Mouse (Mus musculus): ENCODE data around the gene Macf1. TPM values are rescaled to one million over a fixed set of nuclear protein-coding genes. Genes with fewer than 3 reads are reported as not detected.

The Macf1 gene
- total RNA-seq, 2 experiments from 2014 or later = 108 to 123 TPM

DNA sequence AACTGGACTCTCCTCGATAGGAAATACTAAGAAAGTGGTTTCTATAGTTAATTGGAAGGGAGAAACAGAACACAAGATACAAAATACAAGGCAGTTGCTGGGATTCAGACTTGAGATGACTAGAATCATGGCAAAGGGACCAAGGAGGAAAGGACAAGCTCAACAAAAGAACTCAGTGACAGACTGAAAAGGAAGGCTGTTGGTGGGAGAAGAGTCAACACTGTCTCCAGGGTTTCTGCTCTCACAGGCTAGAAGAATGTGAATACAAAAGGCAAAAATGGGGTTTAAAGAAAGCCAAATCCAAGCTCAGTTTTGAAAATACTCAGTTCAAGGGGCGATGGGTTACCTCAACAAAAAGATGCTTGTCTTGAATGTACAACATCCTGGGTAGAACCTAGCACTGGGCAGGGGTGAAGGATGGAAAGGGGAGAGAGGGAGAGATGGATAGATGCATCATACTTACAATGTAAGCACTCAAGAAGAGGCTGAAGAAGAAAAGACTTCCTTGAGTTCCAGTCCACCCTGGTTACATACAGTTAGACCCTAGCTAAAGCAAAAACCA lies 81.4 kb downstream of the Macf1 start:
- DNase-seq (ENCODE audit: low spot score in 2 of 2) = no peak

DNA sequence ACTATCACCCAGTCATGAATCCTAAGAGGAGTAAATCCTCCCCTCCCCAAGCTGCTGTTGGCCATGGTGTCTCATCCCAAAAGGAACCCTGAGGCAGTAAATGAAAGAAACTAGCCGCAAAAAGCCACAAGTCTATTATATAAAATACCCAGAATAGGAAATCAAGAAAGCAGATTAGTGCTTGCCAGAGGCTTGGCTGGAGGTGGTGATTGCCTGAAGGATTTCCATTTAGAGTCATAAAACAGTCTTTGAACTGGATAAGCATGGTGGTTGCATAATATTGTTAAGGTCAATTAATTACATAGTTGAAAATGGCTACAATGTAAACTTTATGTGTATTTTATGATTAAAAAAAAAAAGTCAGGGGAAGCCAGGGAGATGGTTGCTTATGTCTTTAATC lies 83.1 kb downstream of the Macf1 start:
- no peak for DNase-seq (ENCODE audit: low spot score in 2 of 2)

DNA sequence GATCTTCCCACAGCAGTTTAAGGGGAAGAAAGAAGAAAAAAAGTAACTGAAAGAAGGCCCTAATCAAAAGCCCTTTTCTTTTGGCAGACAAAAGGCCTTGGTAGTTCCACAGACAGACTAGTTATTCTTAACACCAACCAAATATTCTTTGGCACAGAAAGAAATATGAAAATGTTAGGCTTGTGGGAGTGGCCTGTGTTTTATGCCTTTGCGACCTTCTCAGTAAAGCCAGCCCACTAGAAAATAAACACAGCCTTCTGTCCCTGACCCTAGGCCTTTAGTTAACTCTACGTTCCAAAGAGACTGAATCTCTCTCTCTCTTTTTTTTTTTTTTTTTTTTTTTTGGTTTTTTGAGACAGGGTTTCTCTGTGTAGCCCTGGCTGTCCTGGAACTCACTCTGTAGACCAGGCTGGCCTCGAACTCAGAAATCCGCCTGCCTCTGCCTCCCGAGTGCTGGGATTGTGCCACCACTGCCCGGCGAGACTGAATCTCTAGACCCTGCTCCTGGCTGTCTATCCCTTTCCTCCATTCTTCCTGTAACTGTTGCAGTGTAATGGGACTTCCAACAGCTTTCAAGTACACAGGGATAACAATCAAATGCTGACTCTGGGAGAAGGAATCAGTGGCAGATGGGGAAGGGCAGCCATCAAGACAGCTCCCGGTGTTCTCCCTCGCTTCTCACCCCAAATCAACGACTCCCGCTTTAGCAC lies 85.5 kb downstream of the Macf1 start:
- no peak for DNase-seq (ENCODE audit: low spot score in 2 of 2)

DNA sequence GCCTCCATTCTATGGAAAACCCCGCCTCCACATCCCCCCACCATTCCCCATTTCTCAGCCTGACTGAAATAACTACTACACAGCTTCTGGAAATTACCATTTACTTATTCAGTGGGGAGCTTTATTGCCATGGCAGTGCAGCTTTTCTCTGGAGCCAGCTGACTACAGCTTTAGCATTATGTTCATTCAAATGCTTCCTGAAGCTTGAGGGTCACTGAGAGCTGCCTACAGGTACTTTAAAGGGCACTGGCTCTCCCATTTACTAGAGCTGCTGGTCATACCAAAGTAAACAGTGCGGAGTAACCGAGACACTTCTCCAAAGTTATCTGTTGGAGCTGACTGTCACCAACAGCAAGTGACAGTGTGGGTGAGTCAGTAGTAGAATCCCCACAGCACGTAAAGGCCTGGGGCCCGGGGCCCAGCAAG lies 89.8 kb downstream of the Macf1 start:
- no peak for DNase-seq (ENCODE audit: low spot score in 2 of 2)

DNA sequence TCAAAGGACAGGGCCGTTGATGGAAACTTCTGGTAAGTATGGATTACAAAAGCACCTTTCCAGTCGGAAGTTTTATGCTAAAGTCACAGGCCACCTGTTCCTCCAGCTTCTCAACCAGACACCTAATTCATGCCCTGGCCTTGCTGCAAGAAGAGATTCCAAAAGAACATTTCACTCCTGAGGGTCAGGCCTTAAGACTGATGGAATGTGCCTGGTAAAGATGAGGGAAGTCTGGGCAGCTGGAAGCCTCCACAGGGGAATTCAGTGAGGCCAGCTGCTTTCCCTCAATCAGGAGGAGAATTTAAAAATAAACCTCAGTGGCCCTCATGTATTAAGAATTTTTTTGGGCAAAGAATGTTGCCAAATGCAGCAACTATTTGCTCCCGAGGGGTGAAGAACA lies 90.5 kb downstream of the Macf1 start:
- no peak for DNase-seq (ENCODE audit: low spot score in 2 of 2)

DNA sequence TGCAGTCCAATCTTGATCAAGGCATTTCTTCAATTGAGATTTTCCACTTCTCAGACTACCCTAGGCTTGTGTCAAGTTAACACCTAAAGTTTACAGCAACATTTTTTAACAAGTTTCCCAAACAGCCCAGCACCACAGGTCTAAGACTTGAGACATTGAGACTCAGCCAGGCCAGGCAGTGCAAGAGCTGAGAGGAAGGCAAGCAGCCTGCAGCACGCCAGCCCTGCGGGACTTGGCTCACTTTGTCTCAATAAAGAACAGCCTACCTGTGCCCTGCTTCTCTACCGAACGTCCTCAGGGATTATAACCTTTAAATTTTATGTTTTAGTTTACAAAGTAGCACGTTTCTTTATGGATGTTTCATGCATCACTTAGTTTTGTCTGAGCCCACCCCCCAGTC lies 92.1 kb downstream of the Macf1 start:
- DNase-seq (ENCODE audit: low spot score in 2 of 2) = no peak

DNA sequence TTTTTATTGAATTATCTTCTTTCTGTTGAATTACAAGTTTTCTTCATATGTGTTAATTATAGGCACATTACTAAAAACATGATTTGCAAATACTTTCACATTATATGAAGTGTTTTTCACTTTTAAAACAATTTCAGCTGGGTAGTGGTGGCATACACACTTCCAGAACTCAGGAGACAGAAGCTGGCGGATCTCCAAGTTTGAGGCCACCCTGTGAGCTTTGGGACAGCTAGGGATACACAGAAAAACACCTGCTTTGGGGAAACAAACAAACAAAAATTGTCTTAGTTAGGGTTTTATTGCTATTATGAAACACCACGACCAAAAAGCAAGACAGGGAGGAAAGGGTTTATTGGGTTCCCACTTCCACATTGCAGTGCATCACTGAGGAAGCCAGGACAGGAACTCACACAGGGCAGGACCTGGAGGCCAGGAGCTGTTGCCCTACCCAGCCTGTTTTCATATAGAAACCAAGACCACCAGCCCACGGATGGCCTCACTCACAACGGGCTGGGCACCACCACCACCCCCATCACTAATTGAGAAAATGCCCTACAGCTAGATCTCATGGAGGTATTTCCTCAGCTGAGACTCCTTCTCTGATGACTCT lies 93.0 kb downstream of the Macf1 start:
- DNase-seq (ENCODE audit: low spot score in 2 of 2) = no peak

DNA sequence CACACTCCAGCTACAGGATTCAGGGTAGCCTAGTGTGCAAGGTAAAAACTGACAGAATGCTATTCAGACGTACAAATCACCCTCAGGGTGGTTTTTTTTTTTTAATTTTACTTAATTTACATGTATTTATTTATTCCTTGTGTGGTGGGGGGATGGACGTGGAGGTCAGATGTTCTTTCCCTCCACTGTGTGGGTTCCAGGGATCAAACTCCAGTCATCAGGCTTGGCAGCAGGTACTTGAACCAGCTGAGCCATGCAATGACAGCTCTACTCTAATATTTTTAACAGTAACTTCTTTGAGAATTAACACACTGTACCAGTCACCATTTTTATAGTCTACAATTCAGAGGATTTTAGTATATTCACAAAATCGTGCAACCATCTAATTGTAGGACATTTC lies 94.7 kb downstream of the Macf1 start:
- DNase-seq (ENCODE audit: low spot score in 2 of 2) = no peak

DNA sequence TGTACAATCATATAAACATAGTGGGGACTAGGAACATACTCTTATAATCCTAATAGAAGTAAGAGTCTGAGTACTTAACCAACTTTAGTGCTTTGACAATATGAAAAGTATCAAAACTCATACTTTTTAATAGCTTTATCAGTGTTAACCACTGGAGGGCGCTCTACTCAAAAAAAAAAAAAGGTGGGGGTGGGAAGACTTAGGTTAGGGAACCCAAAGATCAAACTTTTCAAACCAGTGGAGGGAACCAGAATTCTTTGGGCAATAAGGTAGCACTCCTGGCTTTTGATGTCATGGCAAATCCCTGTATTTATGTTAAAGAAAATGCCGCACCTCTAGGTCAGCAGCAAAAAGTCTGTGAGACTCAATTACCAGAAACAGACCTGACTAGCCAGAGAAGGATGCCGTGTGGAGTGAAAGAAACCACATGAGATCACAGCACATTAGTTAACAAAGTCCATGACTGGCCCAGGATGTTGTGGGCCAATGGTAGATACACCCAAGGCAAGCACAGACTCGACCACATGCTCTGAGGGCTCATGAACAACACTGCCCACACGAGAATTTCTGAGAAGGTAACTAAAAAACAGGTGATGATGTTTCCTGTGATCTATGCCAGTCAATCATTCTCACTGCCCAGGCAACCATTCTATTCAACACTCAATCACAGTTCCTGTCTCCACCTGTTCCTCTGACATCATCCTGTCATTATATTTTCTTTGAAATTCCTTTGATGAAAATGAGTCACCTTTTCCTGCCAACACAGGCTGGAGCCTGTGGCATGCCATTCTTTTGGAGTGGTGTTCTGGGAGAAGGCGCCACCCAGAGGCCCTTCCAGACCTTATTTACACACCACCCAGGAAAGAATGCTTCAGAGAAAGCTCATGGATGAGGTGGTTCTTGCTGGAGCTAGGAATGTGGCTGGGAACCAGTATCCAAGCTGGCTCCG lies 95.5 kb downstream of the Macf1 start:
- DNase-seq (ENCODE audit: low spot score in 2 of 2) = no peak

DNA sequence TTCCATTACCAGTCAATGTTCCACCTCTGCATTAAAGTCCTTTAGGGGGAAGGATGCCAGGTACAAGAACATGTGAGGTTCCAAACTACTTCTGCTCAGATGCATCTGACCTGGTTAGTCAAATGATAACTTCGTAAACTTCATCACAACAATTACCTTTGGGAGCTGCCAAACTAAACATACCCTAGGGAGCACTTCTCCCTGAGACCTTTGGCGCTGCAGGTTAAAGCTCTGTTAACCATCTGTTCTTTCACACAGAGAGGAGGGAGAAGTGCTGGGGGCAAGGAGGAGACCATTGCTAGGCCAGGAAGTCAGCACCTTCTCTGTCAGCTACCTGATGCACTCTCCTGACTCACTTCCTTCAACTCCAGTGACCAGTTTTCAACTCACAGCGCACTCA lies 96.5 kb downstream of the Macf1 start:
- DNase-seq (ENCODE audit: low spot score in 2 of 2) = no peak

DNA sequence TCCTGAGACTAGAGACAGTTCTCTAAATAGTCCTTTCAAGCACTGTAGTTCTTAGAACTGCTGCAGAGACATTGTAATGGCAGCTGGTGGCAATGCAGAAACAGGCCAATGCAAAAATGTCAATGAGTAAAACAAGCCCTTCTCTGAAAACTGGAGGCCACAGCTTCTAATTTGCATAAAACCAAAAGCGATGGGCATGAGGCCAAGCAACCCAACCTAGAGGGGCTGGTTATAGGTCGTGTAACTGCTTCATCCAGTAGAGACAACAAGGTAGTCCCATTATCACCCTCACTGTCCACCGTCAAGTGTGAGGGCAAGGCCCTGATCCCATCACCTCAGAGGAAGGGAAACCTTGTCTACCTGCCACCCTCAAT lies 99.5 kb downstream of the Macf1 start:
- DNase-seq (ENCODE audit: low spot score in 2 of 2) = no peak

DNA sequence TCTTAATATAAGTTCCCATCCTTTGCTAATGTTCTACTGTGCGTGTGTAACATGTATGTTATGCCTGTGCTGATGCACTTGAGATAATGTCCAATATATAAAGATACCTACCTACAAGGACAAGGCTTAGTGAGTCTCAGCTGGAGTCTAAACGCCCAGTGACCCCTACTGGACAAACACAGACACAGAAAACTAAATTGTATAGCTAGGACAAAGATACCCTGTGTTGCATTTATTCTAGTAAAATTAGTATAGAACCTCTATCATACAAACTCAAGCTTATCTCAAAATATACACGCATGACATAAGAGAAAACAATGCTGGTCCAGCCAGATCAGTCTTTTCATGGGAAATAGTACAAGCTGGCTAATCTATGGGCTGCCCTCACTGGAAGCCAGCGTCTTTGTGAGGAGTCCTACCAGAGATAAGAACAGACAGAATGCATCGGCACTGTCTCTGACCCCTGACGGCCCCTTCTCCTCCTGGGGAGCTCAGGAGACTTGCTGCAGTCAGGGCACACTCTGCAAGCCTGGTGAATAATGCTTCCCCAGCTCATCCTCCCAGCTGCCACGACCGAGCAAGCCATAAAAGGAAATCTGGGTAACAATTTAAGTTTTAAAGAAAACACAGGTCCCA lies 100.0 kb downstream of the Macf1 start:
- DNase-seq (ENCODE audit: low spot score in 2 of 2) = no peak

DNA sequence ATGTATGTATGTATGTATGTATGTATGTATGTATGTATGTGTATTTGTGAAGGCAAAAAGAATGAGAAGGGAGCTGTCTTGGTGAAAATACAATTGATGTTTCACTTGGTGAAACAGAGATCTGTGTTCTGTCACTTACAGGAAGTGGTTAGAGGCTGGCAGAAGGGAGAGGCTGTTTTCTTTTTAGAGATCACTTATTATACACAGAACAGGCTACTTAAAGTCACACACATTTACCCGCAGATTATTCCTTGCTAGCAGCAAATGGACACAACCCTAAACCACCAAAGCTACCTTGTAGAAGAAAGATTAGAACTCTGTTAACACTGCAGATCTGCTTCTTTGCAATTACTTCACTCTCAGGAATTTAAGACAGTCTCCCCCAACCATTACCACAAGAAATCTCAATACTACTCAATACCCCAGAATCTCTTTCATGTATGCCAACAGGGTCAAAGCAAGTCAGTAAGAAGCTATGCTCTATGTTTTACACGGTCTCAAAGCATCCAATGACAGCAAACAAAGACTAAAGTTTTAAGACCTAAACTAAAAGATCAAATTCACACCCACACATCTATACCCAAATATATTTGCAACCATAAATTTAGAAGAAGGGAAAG lies 106.6 kb downstream of the Macf1 start:
- DNase-seq (ENCODE audit: low spot score in 2 of 2) = no peak

DNA sequence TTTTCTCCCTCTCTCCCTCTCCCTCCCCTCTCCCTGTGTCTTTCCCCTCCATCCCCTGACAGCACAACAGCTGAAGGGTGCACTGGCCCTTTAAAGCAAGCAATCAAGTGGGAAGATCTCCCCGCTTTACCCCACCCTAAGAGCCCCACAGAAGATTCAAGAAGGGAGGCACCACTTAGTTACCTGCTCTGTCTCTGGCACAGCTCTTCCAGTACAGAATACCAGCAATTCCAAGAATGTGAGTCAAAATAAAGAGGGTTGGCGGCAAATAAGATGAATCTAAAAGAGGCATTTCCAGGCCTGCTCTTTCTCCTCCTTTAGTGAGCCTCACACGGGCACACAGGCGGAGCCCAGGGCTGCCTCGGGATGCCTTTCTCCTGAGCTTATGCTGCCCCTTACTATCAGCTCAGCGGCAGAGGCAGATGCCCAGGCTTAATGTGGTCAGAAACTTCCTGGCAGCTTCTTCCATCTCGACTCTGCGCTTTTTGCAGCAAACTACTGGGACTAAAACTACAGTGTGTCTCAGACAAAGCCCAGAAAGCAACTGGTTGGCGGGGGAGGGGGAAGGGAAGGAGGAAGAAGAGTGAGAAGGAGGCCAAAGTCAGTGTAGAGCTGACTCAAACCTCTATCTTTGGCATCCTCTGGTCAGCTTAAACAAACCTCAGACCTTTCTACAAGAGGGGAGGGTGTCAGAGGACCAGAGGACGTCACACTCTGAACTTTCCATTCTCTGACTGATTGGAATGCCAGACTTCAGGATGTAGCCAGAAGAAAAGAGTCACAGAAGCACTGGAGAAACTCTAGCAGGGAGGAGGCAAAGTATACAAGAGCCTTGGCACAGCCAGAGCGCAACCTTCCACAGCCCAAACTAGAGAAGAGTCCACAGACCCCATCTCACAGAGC lies 111.5 kb downstream of the Macf1 start:
- no peak for DNase-seq (ENCODE audit: low spot score in 2 of 2)

DNA sequence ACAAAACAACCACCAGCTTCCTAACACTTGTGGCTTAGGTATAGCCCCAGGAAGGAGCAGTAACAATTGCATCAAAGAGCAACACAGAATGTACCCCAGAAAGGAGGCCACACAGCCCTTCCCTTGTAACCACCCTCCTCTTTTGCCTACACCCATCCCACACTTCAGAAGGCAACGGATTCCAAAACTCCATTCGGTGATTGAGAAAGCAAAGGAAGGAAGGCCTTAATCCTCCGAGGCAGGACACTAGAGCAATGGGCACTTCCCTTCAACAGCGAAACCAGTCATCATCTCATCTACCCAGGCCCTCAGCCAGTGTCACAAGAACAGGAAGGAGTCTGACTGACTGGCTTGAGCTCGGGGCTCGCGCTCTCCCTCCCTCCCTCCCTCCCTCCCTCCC lies 112.3 kb downstream of the Macf1 start:
- no peak for DNase-seq (ENCODE audit: low spot score in 2 of 2)

DNA sequence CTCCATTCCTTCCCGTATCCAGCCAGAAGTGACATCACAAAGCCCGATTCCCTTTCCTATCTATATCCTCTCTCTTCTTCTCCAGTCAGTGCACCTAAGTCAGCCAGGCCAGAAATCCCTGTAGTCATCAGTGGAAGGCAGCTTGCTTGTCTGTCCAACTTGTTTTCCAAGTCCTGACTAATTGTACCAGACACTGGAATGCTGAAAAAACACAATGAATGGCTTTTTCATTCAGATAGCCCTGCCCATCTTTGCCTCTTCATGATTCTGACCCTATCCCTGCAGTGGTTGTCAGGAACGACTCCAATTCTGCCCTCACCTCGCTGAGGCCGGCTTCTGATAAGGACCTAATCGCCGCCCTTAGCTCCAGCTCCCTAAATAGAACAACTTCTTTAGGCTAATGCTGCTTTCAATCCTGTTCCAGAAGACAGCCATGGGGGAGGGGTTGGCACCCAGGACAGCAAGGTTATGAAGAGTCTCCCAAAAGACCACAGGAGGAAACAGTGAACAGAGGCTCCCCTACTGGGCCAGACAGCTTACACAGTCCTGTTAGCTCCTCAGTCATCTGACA lies 118.8 kb downstream of the Macf1 start:
- DNase-seq (ENCODE audit: low spot score in 2 of 2) = no peak

DNA sequence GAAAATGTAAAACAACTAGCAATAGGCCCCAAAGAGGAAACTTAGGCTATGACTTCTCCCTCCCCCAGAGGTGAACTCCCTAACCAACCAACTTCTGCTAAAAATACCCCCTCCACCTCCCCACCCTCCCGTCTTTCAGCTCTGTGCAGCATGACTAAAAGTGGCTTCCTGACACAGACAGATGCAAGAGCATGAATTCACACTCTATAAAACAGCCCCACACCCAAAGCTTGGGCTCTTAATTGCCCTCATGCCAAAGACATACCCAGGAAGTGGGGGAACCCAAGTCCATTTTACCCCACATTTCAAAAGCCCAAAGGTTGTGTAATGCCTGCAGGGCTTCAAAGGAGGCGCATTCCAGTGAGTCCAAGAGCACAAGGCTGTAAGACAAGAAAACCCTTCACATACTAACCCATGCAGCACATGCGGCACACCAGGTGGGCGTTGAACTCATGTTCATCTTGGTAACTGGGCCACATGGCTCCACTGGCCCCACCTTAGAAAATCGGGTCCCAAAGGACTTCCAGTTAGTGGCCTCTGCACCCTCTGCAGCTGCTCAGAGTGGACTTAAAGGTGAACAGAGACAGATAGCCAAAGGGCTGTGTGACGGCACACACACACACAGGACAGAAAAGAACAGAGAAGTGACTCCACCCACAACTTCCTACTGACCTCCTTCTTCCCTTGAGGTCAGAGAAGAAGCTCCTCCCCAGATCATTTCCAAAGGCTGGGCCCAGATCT lies 119.9 kb downstream of the Macf1 start:
- no peak for DNase-seq (ENCODE audit: low spot score in 2 of 2)

DNA sequence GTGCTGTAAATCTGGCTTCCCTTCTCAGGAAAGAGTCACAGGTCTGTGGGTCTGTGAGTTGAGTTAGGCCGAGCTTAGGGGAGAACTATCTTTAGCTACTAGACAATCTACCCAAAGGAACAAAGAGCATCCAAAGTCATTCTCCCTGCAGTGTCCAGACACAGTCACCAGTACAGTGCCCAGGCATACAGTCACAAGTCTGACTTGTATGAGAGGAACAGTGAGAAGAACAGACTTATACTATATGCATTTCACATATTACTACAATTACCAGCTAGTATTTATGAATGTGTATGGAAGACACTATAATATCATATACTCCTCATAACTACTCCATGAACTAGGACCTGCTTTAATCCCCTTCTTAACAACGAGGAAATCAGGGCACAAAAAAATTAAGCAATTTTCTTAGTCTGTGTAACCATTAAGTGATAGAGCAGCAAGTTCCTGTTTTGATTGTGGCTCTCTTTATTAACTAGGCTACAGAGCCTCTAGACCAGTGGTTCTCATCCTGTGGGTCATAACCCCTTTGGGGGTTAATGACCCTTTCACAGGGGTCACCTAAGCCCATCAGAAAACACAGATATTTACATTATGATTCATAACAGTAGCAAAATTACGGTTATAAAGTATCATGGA lies 121.9 kb downstream of the Macf1 start:
- DNase-seq (ENCODE audit: low spot score in 2 of 2) = no peak

All from adrenal gland, adult 18-20 months (tissue).